Mouse (Mus musculus): ENCODE measurements at regions not wholly inside any gene's neighbourhood (a gene's known extent, or its start where the extent isn't known, plus 50 kb on each side); places are given as distances from the start of the nearest gene placed in this dataset.

- no peak for DNase-seq (ENCODE audit: low spot score in 2 of 2)
Observed at GRCm38 (mm10) chr12:109662179-109662578, 62.0 kb upstream of the Rtl1 start.

- DNase-seq (ENCODE audit: low spot score in 2 of 2), result no peak
Observed at GRCm38 (mm10) chr12:109674766-109675165, 74.6 kb upstream of the Rtl1 start.

GRCm38 (mm10) chr12:109694046-109694445, 93.9 kb upstream of the Rtl1 start:
- no peak for DNase-seq (ENCODE audit: low spot score in 2 of 2)

GRCm38 (mm10) chr12:109694801-109695430, 94.8 kb upstream of the Rtl1 start:
- DNase-seq (ENCODE audit: low spot score in 2 of 2), result no peak

GRCm38 (mm10) chr12:109706820-109707219, 106.7 kb upstream of the Rtl1 start:
- DNase-seq (ENCODE audit: low spot score in 2 of 2), result no peak

GRCm38 (mm10) chr12:109709661-109710060, 109.5 kb upstream of the Rtl1 start:
- DNase-seq (ENCODE audit: low spot score in 2 of 2), result no peak

- DNase-seq (ENCODE audit: low spot score in 2 of 2), result no peak
Observed at GRCm38 (mm10) chr12:109711392-109711791, 111.3 kb upstream of the Rtl1 start.

GRCm38 (mm10) chr12:109711946-109712345, 111.8 kb upstream of the Rtl1 start:
- no peak for DNase-seq (ENCODE audit: low spot score in 2 of 2)

- no peak for DNase-seq (ENCODE audit: low spot score in 2 of 2)
Observed at GRCm38 (mm10) chr12:109712386-109712785, 112.3 kb upstream of the Rtl1 start.

GRCm38 (mm10) chr12:109713041-109713440, 112.9 kb upstream of the Rtl1 start:
- no peak for DNase-seq (ENCODE audit: low spot score in 2 of 2)

GRCm38 (mm10) chr12:109714061-109714460, 113.9 kb upstream of the Rtl1 start:
- DNase-seq (ENCODE audit: low spot score in 2 of 2), result no peak

- no peak for DNase-seq (ENCODE audit: low spot score in 2 of 2)
Observed at GRCm38 (mm10) chr12:109716991-109717390, 116.9 kb upstream of the Rtl1 start.

GRCm38 (mm10) chr12:109718036-109718435, 117.9 kb upstream of the Rtl1 start:
- no peak for DNase-seq (ENCODE audit: low spot score in 2 of 2)

- no peak for DNase-seq (ENCODE audit: low spot score in 2 of 2)
Observed at GRCm38 (mm10) chr12:109738201-109738600, 138.1 kb upstream of the Rtl1 start.

GRCm38 (mm10) chr12:109738911-109739310, 138.8 kb upstream of the Rtl1 start:
- no peak for DNase-seq (ENCODE audit: low spot score in 2 of 2)

GRCm38 (mm10) chr12:109742486-109742885, 142.4 kb upstream of the Rtl1 start:
- DNase-seq (ENCODE audit: low spot score in 2 of 2), result no peak

GRCm38 (mm10) chr12:109743036-109743650, 143.0 kb upstream of the Rtl1 start:
- no peak for DNase-seq (ENCODE audit: low spot score in 2 of 2)

GRCm38 (mm10) chr12:109744186-109744585, 144.1 kb upstream of the Rtl1 start:
- DNase-seq (ENCODE audit: low spot score in 2 of 2), result no peak

GRCm38 (mm10) chr12:109745731-109746484, 145.8 kb upstream of the Rtl1 start:
- DNase-seq (ENCODE audit: low spot score in 2 of 2), result no peak

- DNase-seq (ENCODE audit: low spot score in 2 of 2), result no peak
Observed at GRCm38 (mm10) chr12:109747201-109747600, 147.1 kb upstream of the Rtl1 start.

- no peak for DNase-seq (ENCODE audit: low spot score in 2 of 2)
Observed at GRCm38 (mm10) chr12:109747776-109748175, 147.6 kb upstream of the Rtl1 start.

GRCm38 (mm10) chr12:109748326-109749059, 148.4 kb upstream of the Rtl1 start:
- DNase-seq (ENCODE audit: low spot score in 2 of 2), result peak in 1 of 2 experiments; percentile 58
